Mouse (Mus musculus): Measurements from ENCODE around the gene Wwox. TPM values are rescaled to one million over a fixed set of nuclear protein-coding genes. Genes with fewer than 3 reads are reported as not detected.
A peak's percentile ranks its signal among the peaks of the same experiment; 100 is the strongest.

Gene Wwox
- polyA plus RNA-seq, 1 experiment, result 11.3 TPM

- no peak overlapping the region for H3K4me3 ChIP-seq (ENCODE audit: low read depth, low read length)
- H3K9me3 ChIP-seq (replicated peaks; ENCODE audit: control insufficient read depth, insufficient read depth, low read length, poor library complexity, severe bottlenecking), result no peaks in the 10 kb centered on the region
- H3K27me3 ChIP-seq (ENCODE audit: control insufficient read depth, insufficient read depth, low read length, poor library complexity, severe bottlenecking), result no peaks in the 10 kb centered on the region; the same call in 1 of the 2 replicates
- H3K36me3 ChIP-seq (ENCODE audit: control insufficient read depth, insufficient read depth, low read length, poor library complexity, severe bottlenecking), result no peaks in the 10 kb centered on the region
- no peaks in the 10 kb centered on the region for H3K4me1 ChIP-seq (ENCODE audit: control insufficient read depth, insufficient read depth, low read length)
- TF ChIP-seq CTCF (IDR thresholded peaks at IDR 0.05; ENCODE audit: low read depth, low read length) (no peak), POLR2A (IDR thresholded peaks at IDR 0.05; ENCODE audit: insufficient read depth, low read length) (no peak), EP300 (IDR thresholded peaks at IDR 0.05; ENCODE audit: insufficient read depth, low read depth, low read length) (no peak)
- no peak overlapping the region for H3K9ac ChIP-seq (ENCODE audit: low read depth, poor library complexity, severe bottlenecking)
- no peak overlapping the region for H3K27ac ChIP-seq (ENCODE audit: insufficient read depth, low read length)
Observed at GRCm38 (mm10) chr8:115088162-115088561, 648.7 kb downstream of the Wwox start.

- Histone ChIP-seq H3K4me1 (ENCODE audit: control insufficient read depth, insufficient read depth, low read length) (no peaks in the 10 kb centered on the region), H3K9me3 (replicated peaks; ENCODE audit: control insufficient read depth, insufficient read depth, low read length, poor library complexity, severe bottlenecking) (no peaks in the 10 kb centered on the region), H3K36me3 (ENCODE audit: control insufficient read depth, insufficient read depth, low read length, poor library complexity, severe bottlenecking) (no peaks in the 10 kb centered on the region), H3K27ac (ENCODE audit: insufficient read depth, low read length) (no peak overlapping the region), H3K27me3 (ENCODE audit: control insufficient read depth, insufficient read depth, low read length, poor library complexity, severe bottlenecking) (no peaks in the 10 kb centered on the region; the same call in 1 of the 2 replicates), H3K9ac (ENCODE audit: low read depth, poor library complexity, severe bottlenecking) (no peak overlapping the region), H3K4me3 (ENCODE audit: low read depth, low read length) (no peak overlapping the region)
- TF ChIP-seq EP300 (IDR thresholded peaks at IDR 0.05; ENCODE audit: insufficient read depth, low read depth, low read length) (no peak), POLR2A (IDR thresholded peaks at IDR 0.05; ENCODE audit: insufficient read depth, low read length) (no peak), CTCF (IDR thresholded peaks at IDR 0.05; ENCODE audit: low read depth, low read length) (no peak)
Observed at GRCm38 (mm10) chr8:115089744-115090143, 650.3 kb downstream of the Wwox start.

- no peaks in the 10 kb centered on the region for H3K36me3 ChIP-seq (ENCODE audit: control insufficient read depth, insufficient read depth, low read length, poor library complexity, severe bottlenecking)
- TF ChIP-seq EP300 (IDR thresholded peaks at IDR 0.05; ENCODE audit: insufficient read depth, low read depth, low read length) (no peak), POLR2A (IDR thresholded peaks at IDR 0.05; ENCODE audit: insufficient read depth, low read length) (no peak), CTCF (IDR thresholded peaks at IDR 0.05; ENCODE audit: low read depth, low read length) (no peak)
- H3K27me3 ChIP-seq (ENCODE audit: control insufficient read depth, insufficient read depth, low read length, poor library complexity, severe bottlenecking), result no peaks in the 10 kb centered on the region; the same call in 1 of the 2 replicates
- H3K27ac ChIP-seq (ENCODE audit: insufficient read depth, low read length), result no peak overlapping the region
- H3K4me3 ChIP-seq (ENCODE audit: low read depth, low read length), result no peak overlapping the region
- H3K4me1 ChIP-seq (ENCODE audit: control insufficient read depth, insufficient read depth, low read length), result no peaks in the 10 kb centered on the region
- H3K9ac ChIP-seq (ENCODE audit: low read depth, poor library complexity, severe bottlenecking), result no peak overlapping the region
- no peaks in the 10 kb centered on the region for H3K9me3 ChIP-seq (replicated peaks; ENCODE audit: control insufficient read depth, insufficient read depth, low read length, poor library complexity, severe bottlenecking)
Observed at GRCm38 (mm10) chr8:115090202-115090601, 650.7 kb downstream of the Wwox start.

- no peaks in the 10 kb centered on the region for H3K4me1 ChIP-seq (ENCODE audit: control insufficient read depth, insufficient read depth, low read length)
- H3K27me3 ChIP-seq (ENCODE audit: control insufficient read depth, insufficient read depth, low read length, poor library complexity, severe bottlenecking), result no peaks in the 10 kb centered on the region
- H3K36me3 ChIP-seq (ENCODE audit: control insufficient read depth, insufficient read depth, low read length, poor library complexity, severe bottlenecking), result no peaks in the 10 kb centered on the region
- no peak overlapping the region for H3K27ac ChIP-seq (ENCODE audit: insufficient read depth, low read length)
- no peak for TF ChIP-seq POLR2A (IDR thresholded peaks at IDR 0.05; ENCODE audit: insufficient read depth, low read length)
- peak; percentile 50 for TF ChIP-seq CTCF (IDR thresholded peaks at IDR 0.05; ENCODE audit: low read depth, low read length)
- H3K9me3 ChIP-seq (replicated peaks; ENCODE audit: control insufficient read depth, insufficient read depth, low read length, poor library complexity, severe bottlenecking), result no peaks in the 10 kb centered on the region
- H3K9ac ChIP-seq (ENCODE audit: low read depth, poor library complexity, severe bottlenecking), result no peak overlapping the region
- H3K4me3 ChIP-seq (ENCODE audit: low read depth, low read length), result no peak overlapping the region
Observed at GRCm38 (mm10) chr8:115095548-115095947, 656.1 kb downstream of the Wwox start.

- Histone ChIP-seq H3K27me3 (ENCODE audit: control insufficient read depth, insufficient read depth, low read length, poor library complexity, severe bottlenecking) (no peaks in the 10 kb centered on the region), H3K36me3 (ENCODE audit: control insufficient read depth, insufficient read depth, low read length, poor library complexity, severe bottlenecking) (no peaks in the 10 kb centered on the region), H3K9me3 (replicated peaks; ENCODE audit: control insufficient read depth, insufficient read depth, low read length, poor library complexity, severe bottlenecking) (no peaks in the 10 kb centered on the region), H3K4me1 (ENCODE audit: control insufficient read depth, insufficient read depth, low read length) (no peaks in the 10 kb centered on the region), H3K4me3 (ENCODE audit: low read depth, low read length) (no peak overlapping the region), H3K9ac (ENCODE audit: low read depth, poor library complexity, severe bottlenecking) (no peak overlapping the region), H3K27ac (ENCODE audit: insufficient read depth, low read length) (no peak overlapping the region)
- TF ChIP-seq POLR2A (IDR thresholded peaks at IDR 0.05; ENCODE audit: insufficient read depth, low read length), result no peak
- TF ChIP-seq EP300 (IDR thresholded peaks at IDR 0.05; ENCODE audit: insufficient read depth, low read depth, low read length), result no peak
- no peak for TF ChIP-seq CTCF (IDR thresholded peaks at IDR 0.05; ENCODE audit: low read depth, low read length)
Observed at GRCm38 (mm10) chr8:115097988-115098562, 658.6 kb downstream of the Wwox start.

GRCm38 (mm10) chr8:115109309-115109708, 669.9 kb downstream of the Wwox start:
- H3K27ac ChIP-seq (ENCODE audit: insufficient read depth, low read length), result no peak overlapping the region
- H3K27me3 ChIP-seq (ENCODE audit: control insufficient read depth, insufficient read depth, low read length, poor library complexity, severe bottlenecking), result peaks cover 2% of the 10 kb centered on the region; the same call in 1 of the 2 replicates
- no peak overlapping the region for H3K9ac ChIP-seq (ENCODE audit: low read depth, poor library complexity, severe bottlenecking)
- H3K36me3 ChIP-seq (ENCODE audit: control insufficient read depth, insufficient read depth, low read length, poor library complexity, severe bottlenecking), result no peaks in the 10 kb centered on the region
- TF ChIP-seq EP300 (IDR thresholded peaks at IDR 0.05; ENCODE audit: insufficient read depth, low read depth, low read length) (no peak), CTCF (IDR thresholded peaks at IDR 0.05; ENCODE audit: low read depth, low read length) (no peak), POLR2A (IDR thresholded peaks at IDR 0.05; ENCODE audit: insufficient read depth, low read length) (no peak)
- no peaks in the 10 kb centered on the region for H3K4me1 ChIP-seq (ENCODE audit: control insufficient read depth, insufficient read depth, low read length)
- H3K9me3 ChIP-seq (replicated peaks; ENCODE audit: control insufficient read depth, insufficient read depth, low read length, poor library complexity, severe bottlenecking), result no peaks in the 10 kb centered on the region
- no peak overlapping the region for H3K4me3 ChIP-seq (ENCODE audit: low read depth, low read length)

All from ES-Bruce4 (cell line).